9 mouse cellular contexts compared by ENCODE assay signal in genomic region chr9:83349905-83350304, GRCm38 (mm10).
A peak's percentile ranks its signal among the peaks of the same experiment; 100 is the strongest.
DNase-seq lines count a peak whose midpoint lies in the region; ATAC-seq and TF ChIP-seq lines count a peak whose summit lies in the region.
"Had no signal": no experiment of that assay in that cellular context is flagged by ENCODE, and none has a peak within 500 bp of the region (broad histone marks: within the 10 kb centered on the region; RNA-seq: fewer than 3 reads in every experiment).

No protein-coding gene starts in this region.

- no peak overlapping the region for H3K9ac ChIP-seq in lung, embryonic 14.5 days
- H3K9ac ChIP-seq in hindbrain, embryonic 16.5 days (ENCODE audit: low read depth, low read length), result no peak overlapping the region
- no peak overlapping the region for H3K9ac ChIP-seq in neural tube, embryonic 15.5 days (replicated peaks)
- H3K9ac ChIP-seq: liver, embryonic 13.5 days had no signal

- no peak for TF ChIP-seq POLR2A in lung, adult 2 months (IDR thresholded peaks at IDR 0.05; ENCODE audit: borderline replicate concordance, extremely low read depth, low read depth, low read length)

- no peaks in the 10 kb centered on the region for H3K36me3 ChIP-seq in lung, embryonic 14.5 days (ENCODE audit: insufficient read depth)
- H3K36me3 ChIP-seq in hindbrain, embryonic 16.5 days (ENCODE audit: control insufficient read depth, insufficient read depth, low read length), result no peaks in the 10 kb centered on the region
- H3K36me3 ChIP-seq in neural tube, embryonic 15.5 days, result no peaks in the 10 kb centered on the region
- H3K36me3 ChIP-seq: liver, embryonic 13.5 days had no signal

- peak overlapping the region; percentile 88 for H3K27ac ChIP-seq in lung, embryonic 14.5 days (ENCODE audit: low read depth)
- peak overlapping the region; percentile 29; the same call in 1 of the 2 replicates for H3K27ac ChIP-seq in hindbrain, embryonic 16.5 days (ENCODE audit: low read depth, low read length)
- H3K27ac ChIP-seq in neural tube, embryonic 15.5 days (replicated peaks), result peak overlapping the region; percentile 45; the same call in 1 of the 2 replicates
- H3K27ac ChIP-seq: liver, embryonic 13.5 days had no signal

- TF ChIP-seq CTCF in lung, embryonic 14.5 days (IDR thresholded peaks at IDR 0.05; ENCODE audit: low read depth), result no peak
- no peak for TF ChIP-seq CTCF in lung, adult 2 months (IDR thresholded peaks at IDR 0.05; ENCODE audit: insufficient read depth, low read length)

- peak; percentile 34 for DNase-seq in embryo, embryonic 10.5 days (ENCODE audit: low spot score)
- DNase-seq in embryo, embryonic 10 days (ENCODE audit: low spot score), result no peak
- peak; percentile 48 for DNase-seq in lung, embryonic 14.5 days
- no peak for DNase-seq in lung, adult 2 months
- no peak for DNase-seq in right cerebral cortex, postnatal 10 days (ENCODE audit: low spot score in 2 of 2)
- DNase-seq: liver, embryonic 13.5 days had no signal

- H3K4me1 ChIP-seq in lung, embryonic 14.5 days (ENCODE audit: insufficient read depth), result peaks cover 22% of the 10 kb centered on the region
- no peaks in the 10 kb centered on the region for H3K4me1 ChIP-seq in lung, adult 2 months (ENCODE audit: control insufficient read depth, insufficient read depth, low read length)
- H3K4me1 ChIP-seq in hindbrain, embryonic 16.5 days (ENCODE audit: control insufficient read depth, insufficient read depth, low read depth, low read length), result peaks cover 9% of the 10 kb centered on the region
- peaks cover 16% of the 10 kb centered on the region for H3K4me1 ChIP-seq in neural tube, embryonic 15.5 days
- H3K4me1 ChIP-seq: liver, embryonic 13.5 days had no signal

- no peak overlapping the region for H3K4me2 ChIP-seq in lung, embryonic 14.5 days
- no peak overlapping the region for H3K4me2 ChIP-seq in hindbrain, embryonic 16.5 days (ENCODE audit: low read length)
- H3K4me2 ChIP-seq in neural tube, embryonic 15.5 days, result no peak overlapping the region
- H3K4me2 ChIP-seq: liver, embryonic 13.5 days had no signal

- WGBS in lung, embryonic 14.5 days, result 14% methylated on average over 1 of the region's 1 CpGs
- 17% methylated on average over 1 of the region's 1 CpGs for WGBS in lung, adult 2 months
- WGBS in hindbrain, embryonic 16.5 days, result 9% methylated on average over 1 of the region's 1 CpGs
- WGBS in neural tube, embryonic 15.5 days, result 3% methylated on average over 1 of the region's 1 CpGs

- ATAC-seq in lung, embryonic 14.5 days (ENCODE audit: insufficient read depth), result peak; percentile 10; the same call in 1 of the 2 replicates
- 0 out of 2 replicates have a peak, but pooled peaks have one; percentile 34 for ATAC-seq in hindbrain, embryonic 16.5 days
- ATAC-seq in neural tube, embryonic 15.5 days (ENCODE audit: low FRiP score), result no peak
- no peak for ATAC-seq in megakaryocyte-erythroid progenitor cell, adult 5-6 weeks (replicated peaks; ENCODE audit: low FRiP score, low TSS enrichment, poor library complexity, severe bottlenecking)

- H3K9me3 ChIP-seq in lung, embryonic 14.5 days (ENCODE audit: low read depth, low read length), result no peaks in the 10 kb centered on the region
- no peaks in the 10 kb centered on the region for H3K9me3 ChIP-seq in hindbrain, embryonic 16.5 days (ENCODE audit: control insufficient read depth, low read length)
- H3K9me3 ChIP-seq in neural tube, embryonic 15.5 days (replicated peaks), result no peaks in the 10 kb centered on the region
- H3K9me3 ChIP-seq: liver, embryonic 13.5 days had no signal

- no peak overlapping the region for H3K4me3 ChIP-seq in lung, embryonic 14.5 days (ENCODE audit: low read depth, low read length)
- H3K4me3 ChIP-seq in lung, adult 2 months (replicated peaks; ENCODE audit: extremely low read depth, low read depth, low read length), result no peak overlapping the region
- H3K4me3 ChIP-seq in hindbrain, embryonic 16.5 days (ENCODE audit: low read length), result no peak overlapping the region
- no peak overlapping the region for H3K4me3 ChIP-seq in neural tube, embryonic 15.5 days (replicated peaks)
- H3K4me3 ChIP-seq: liver, embryonic 13.5 days had no signal

- H3K27me3 ChIP-seq in lung, embryonic 14.5 days (ENCODE audit: insufficient read depth, low read length), result no peaks in the 10 kb centered on the region
- no peaks in the 10 kb centered on the region for H3K27me3 ChIP-seq in hindbrain, embryonic 16.5 days (replicated peaks; ENCODE audit: control insufficient read depth, insufficient read depth, low read length)
- no peaks in the 10 kb centered on the region for H3K27me3 ChIP-seq in neural tube, embryonic 15.5 days (replicated peaks)
- H3K27me3 ChIP-seq: liver, embryonic 13.5 days had no signal

Comparison
In these comparisons a context has a peak if more than half of its experiments do, and no peak if none do; other contexts are left out.
1. DNase-seq: peak in embryo, embryonic 10.5 days (single experiment) and lung, embryonic 14.5 days (single experiment); none in embryo, embryonic 10 days (single experiment), lung, adult 2 months (single experiment) and right cerebral cortex, postnatal 10 days (0 of 2).
2. ATAC-seq: peak in lung, embryonic 14.5 days (single experiment) and hindbrain, embryonic 16.5 days (single experiment); none in neural tube, embryonic 15.5 days (single experiment) and megakaryocyte-erythroid progenitor cell, adult 5-6 weeks (single experiment).
3. H3K27ac ChIP-seq: peak in every context shown above with its lines; median percentile 88 in lung, embryonic 14.5 days; 45 in neural tube, embryonic 15.5 days; 29 in hindbrain, embryonic 16.5 days.